Mouse (Mus musculus) right cerebral cortex, postnatal 4 days (tissue): ENCODE data around the gene Gsdme.

Source experiments
- DNase-seq: peaks from one replicate; pipeline ENCODE4 v3.0.0-alpha.2; 2022

Gene Gsdme

GRCm38 (mm10) chr6:50244126-50244525 lies 19.5 kb downstream of the Gsdme start:
- no peak for DNase-seq

GRCm38 (mm10) chr6:50240437-50240836 lies 23.2 kb downstream of the Gsdme start:
- no peak for DNase-seq

GRCm38 (mm10) chr6:50239902-50240301 lies 23.8 kb downstream of the Gsdme start:
- no peak for DNase-seq

- DNase-seq = no peak
These were observed 25.7 kb downstream of the Gsdme start for GRCm38 (mm10) chr6:50237963-50238362.

- DNase-seq = no peak
These were observed 30.7 kb downstream of the Gsdme start for GRCm38 (mm10) chr6:50232984-50233383.

GRCm38 (mm10) chr6:50231288-50231687 lies 32.4 kb downstream of the Gsdme start:
- DNase-seq = no peak

GRCm38 (mm10) chr6:50228180-50228579 lies 35.5 kb downstream of the Gsdme start:
- no peak for DNase-seq

- DNase-seq = no peak
These were observed 38.4 kb downstream of the Gsdme start for GRCm38 (mm10) chr6:50225232-50225631.

GRCm38 (mm10) chr6:50223606-50224005 lies 40.1 kb downstream of the Gsdme start:
- no peak for DNase-seq

- DNase-seq = no peak
These were observed 40.7 kb downstream of the Gsdme start for GRCm38 (mm10) chr6:50222986-50223385.

- DNase-seq = no peak
These were observed 41.3 kb downstream of the Gsdme start for GRCm38 (mm10) chr6:50222351-50222750.

- DNase-seq = peak; percentile 34
These were observed 42.8 kb downstream of the Gsdme start for GRCm38 (mm10) chr6:50220863-50221262.

GRCm38 (mm10) chr6:50219066-50219465 lies 44.6 kb downstream of the Gsdme start:
- DNase-seq = no peak

GRCm38 (mm10) chr6:50218628-50219027 lies 45.0 kb downstream of the Gsdme start:
- DNase-seq = no peak

- DNase-seq = no peak
These were observed 47.7 kb downstream of the Gsdme start for GRCm38 (mm10) chr6:50215986-50216385.

- no peak for DNase-seq
These were observed 48.3 kb downstream of the Gsdme start for GRCm38 (mm10) chr6:50215373-50215745.

GRCm38 (mm10) chr6:50214711-50215372 lies 48.8 kb downstream of the Gsdme start:
- DNase-seq = no peak

GRCm38 (mm10) chr6:50205093-50205492 lies 58.6 kb downstream of the Gsdme start:
- no peak for DNase-seq

- DNase-seq = no peak
These were observed 59.3 kb downstream of the Gsdme start for GRCm38 (mm10) chr6:50204356-50204755.

- DNase-seq = no peak
These were observed 69.8 kb downstream of the Gsdme start for GRCm38 (mm10) chr6:50193851-50194250.

GRCm38 (mm10) chr6:50192822-50193221 lies 70.8 kb downstream of the Gsdme start:
- DNase-seq = no peak

- DNase-seq = no peak
These were observed 71.5 kb downstream of the Gsdme start for GRCm38 (mm10) chr6:50192169-50192568.

GRCm38 (mm10) chr6:50191605-50192004 lies 72.1 kb downstream of the Gsdme start:
- DNase-seq = no peak

GRCm38 (mm10) chr6:50189376-50189775 lies 74.3 kb downstream of the Gsdme start:
- no peak for DNase-seq

GRCm38 (mm10) chr6:50187955-50188354 lies 75.7 kb downstream of the Gsdme start:
- DNase-seq = no peak
